Mouse (Mus musculus) bone marrow, adult 2 months (tissue): ENCODE measurements around the gene Cox6a1. TPM values are rescaled to one million over a fixed set of nuclear protein-coding genes. Genes with fewer than 3 reads are reported as not detected.

Source experiments
- H3K27ac ChIP-seq: fragments of 200-500 bp; 2 replicates; pipeline ENCODE4 v1.5.1; 2012; ENCODE audit warnings: low read depth, mild to moderate bottlenecking, control low read depth, inconsistent platforms, low read length; ENCODE audit not compliant: control insufficient read depth, poor library complexity, insufficient read depth
- H3K4me1 ChIP-seq: fragments of 200-500 bp; 2 replicates; pipeline ENCODE4 v1.6.1; 2011; ENCODE audit warnings: low read length; ENCODE audit not compliant: control insufficient read depth, insufficient read depth
- H3K4me3 ChIP-seq: fragments of 200-500 bp; replicated peaks from 2 replicates; pipeline ENCODE3; 2011; ENCODE audit warnings: mild to moderate bottlenecking, low read depth, low read length, control low read depth; ENCODE audit not compliant: control insufficient read depth
- CTCF ChIP-seq: fragments of 200-500 bp; IDR thresholded peaks from 2 replicates; pipeline ENCODE4 v1.5.1; 2011; ENCODE audit warnings: low read length, control low read depth; ENCODE audit not compliant: control insufficient read depth, insufficient read depth
- POLR2A ChIP-seq: fragments of 200-500 bp; IDR thresholded peaks from 2 replicates; pipeline ENCODE4 v1.6.1; 2011; ENCODE audit warnings: low read depth, mild to moderate bottlenecking, control low read depth, low read length, borderline replicate concordance; ENCODE audit not compliant: control insufficient read depth
- WGBS: fragments of 180-500 bp; shearing (Covaris S2); methylation state at CpG from one replicate; pipeline ENCODE4 v1.1.7; 2018; 5-methylcytosine and 5-hydroxymethylcytosine counted together
- polyA plus RNA-seq: library from polyadenylated mRNA; stranded (reverse); fragments of >200 nt; gene quantifications from 2 replicates; pipeline ENCODE4 v1.2.4, GENCODE M21; 2011; ENCODE audit warnings: low replicate concordance; ENCODE audit not compliant: missing spikeins, insufficient read depth, insufficient read length

The Cox6a1 gene
- polyA plus RNA-seq, 1 experiment: 259 TPM

- no peak overlapping the region for H3K27ac ChIP-seq
- no peaks in the 10 kb centered on the region for H3K4me1 ChIP-seq
- TF ChIP-seq CTCF (no peak), POLR2A (no peak)
- H3K4me3 ChIP-seq: no peak overlapping the region
- 71% methylated on average over 2 of the region's 2 CpGs for WGBS
These were observed 26.7 kb upstream of the Cox6a1 start for GRCm38 (mm10) chr5:115375436-115375835.

GRCm38 (mm10) chr5:115374204-115374820, 25.5 kb upstream of the Cox6a1 start:
- Histone ChIP-seq H3K4me3 (no peak overlapping the region), H3K4me1 (no peaks in the 10 kb centered on the region), H3K27ac (no peak overlapping the region)
- TF ChIP-seq CTCF (no peak), POLR2A (no peak)
- 18% methylated on average over 11 of the region's 11 CpGs for WGBS

DNA sequence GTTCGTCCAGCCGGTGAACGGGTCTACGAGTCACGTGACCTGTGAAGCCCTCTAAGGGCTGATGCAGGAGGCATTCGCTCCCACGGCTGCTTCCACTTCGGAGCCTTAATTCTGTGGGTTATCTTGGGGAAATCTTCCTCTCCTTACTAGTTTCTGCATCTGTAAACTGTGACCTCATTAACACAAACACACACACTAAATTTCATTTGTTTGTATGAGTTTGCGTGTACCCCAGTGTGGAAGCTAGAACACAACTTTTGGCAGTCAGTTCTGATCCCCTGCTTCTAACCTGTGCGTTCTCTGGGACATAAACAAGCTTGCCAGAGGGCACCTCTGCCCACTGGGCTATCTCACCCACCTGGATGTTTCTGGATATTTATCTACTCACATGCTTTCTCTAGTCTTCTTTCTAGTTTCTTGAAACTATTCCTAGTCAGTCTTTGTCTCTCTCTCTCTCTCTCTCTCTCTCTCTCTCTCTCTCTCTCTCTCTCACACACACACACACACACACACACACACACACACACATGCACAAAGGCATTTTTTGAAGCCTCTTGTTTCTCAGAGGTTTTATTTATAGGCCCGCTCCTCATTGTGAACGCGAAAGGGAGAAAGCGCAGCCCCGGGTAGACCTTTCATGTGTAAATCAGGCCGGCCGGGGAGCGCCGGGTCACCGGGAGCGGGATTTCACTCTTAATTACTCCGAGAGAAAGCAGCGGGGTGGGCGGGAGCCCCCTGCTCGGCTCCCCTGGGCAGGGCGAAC, 24.8 kb upstream of the Cox6a1 start:
- Histone ChIP-seq H3K27ac (no peak overlapping the region), H3K4me1 (no peaks in the 10 kb centered on the region), H3K4me3 (no peak overlapping the region)
- WGBS: 28% methylated on average over 26 of the region's 26 CpGs
- TF ChIP-seq CTCF (no peak), POLR2A (no peak)

- 66% methylated on average over 9 of the region's 9 CpGs for WGBS
- Histone ChIP-seq H3K4me1 (no peaks in the 10 kb centered on the region), H3K4me3 (no peak overlapping the region), H3K27ac (no peak overlapping the region)
- no peak for TF ChIP-seq CTCF
- TF ChIP-seq POLR2A: no peak
These were observed 23.0 kb upstream of the Cox6a1 start for GRCm38 (mm10) chr5:115371736-115372135.

GRCm38 (mm10) chr5:115364782-115365181, 16.0 kb upstream of the Cox6a1 start:
- no peaks in the 10 kb centered on the region for H3K4me1 ChIP-seq
- TF ChIP-seq POLR2A (no peak), CTCF (no peak)
- no peak overlapping the region for H3K4me3 ChIP-seq
- no peak overlapping the region for H3K27ac ChIP-seq
- 72% methylated on average over 4 of the region's 4 CpGs for WGBS

- H3K4me1 ChIP-seq: no peaks in the 10 kb centered on the region
- H3K27ac ChIP-seq: no peak overlapping the region
- WGBS: 26% methylated on average over 19 of the region's 19 CpGs
- H3K4me3 ChIP-seq: no peak overlapping the region
- TF ChIP-seq CTCF (no peak), POLR2A (no peak)
These were observed 14.3 kb upstream of the Cox6a1 start for GRCm38 (mm10) chr5:115362819-115363714.

- TF ChIP-seq CTCF (no peak), POLR2A (no peak)
- H3K27ac ChIP-seq: no peak overlapping the region
- WGBS: 35% methylated on average over 7 of the region's 7 CpGs
These were observed 13.4 kb upstream of the Cox6a1 start for GRCm38 (mm10) chr5:115362216-115362615.

GRCm38 (mm10) chr5:115359851-115360372, 11.1 kb upstream of the Cox6a1 start:
- Histone ChIP-seq H3K27ac (no peak overlapping the region), H3K4me1 (no peaks in the 10 kb centered on the region), H3K4me3 (no peak overlapping the region)
- TF ChIP-seq CTCF (no peak), POLR2A (no peak)
- 68% methylated on average over 5 of the region's 5 CpGs for WGBS

More at GRCm38 (mm10) chr5:115362216-115362615, 13.4 kb upstream of the Cox6a1 start:
- H3K4me1 ChIP-seq: no peaks in the 10 kb centered on the region
- H3K4me3 ChIP-seq: no peak overlapping the region
